Mouse (Mus musculus) cortical plate, adult 2 months (tissue): ENCODE results near the gene Olfr429.

Experiments
- CTCF ChIP-seq: fragments of 200-500 bp; IDR thresholded peaks from 2 replicates; pipeline ENCODE4 v1.5.1; 2011; ENCODE audit warnings: mild to moderate bottlenecking, control low read depth, low read length; ENCODE audit not compliant: insufficient read depth; ENCODE audit errors: extremely low read depth
- POLR2A ChIP-seq: fragments of 200-500 bp; IDR thresholded peaks from 2 replicates; pipeline ENCODE4 v1.6.1; 2011; ENCODE audit warnings: mild to moderate bottlenecking, low read length, control low read depth; ENCODE audit not compliant: insufficient read depth; ENCODE audit errors: extremely low read depth

GRCm38 (mm10) chr1:174038480-174038879 lies 45.7 kb upstream of the Olfr429 start:
- TF ChIP-seq POLR2A (no peak), CTCF (no peak)
